Mouse (Mus musculus) frontal cortex, postnatal 25 days (tissue): ENCODE data around the gene Ifngr1.
"Not testable (repeated sequence)": the region's sequence is repeated elsewhere in the genome, so short reads cannot be mapped to it uniquely, and the experiment has no call there.

Experiments
- DNase-seq, 2 experiments: peaks; one replicate each; pipeline ENCODE4 v3.0.0; 2022; ENCODE audit warnings: low spot score in 2 of 2

The Ifngr1 gene

GRCm38 (mm10) chr10:19587281-19587680 lies 4.5 kb upstream of the Ifngr1 start:
- no peak for DNase-seq

GRCm38 (mm10) chr10:19589626-19590025 lies 2.1 kb upstream of the Ifngr1 start:
- no peak for DNase-seq

GRCm38 (mm10) chr10:19591286-19591640 lies 486 bp upstream of the Ifngr1 start:
- DNase-seq, result no peak

- no peak for DNase-seq
Observed at GRCm38 (mm10) chr10:19592556-19592955, 807 bp downstream of the Ifngr1 start.

GRCm38 (mm10) chr10:19593296-19593695 lies 1.5 kb downstream of the Ifngr1 start:
- DNase-seq, result no peak

GRCm38 (mm10) chr10:19594201-19594905 lies 2.6 kb downstream of the Ifngr1 start:
- no peak for DNase-seq

GRCm38 (mm10) chr10:19596866-19597265 lies 5.1 kb downstream of the Ifngr1 start:
- DNase-seq, result no peak

GRCm38 (mm10) chr10:19598091-19598490 lies 6.3 kb downstream of the Ifngr1 start:
- no peak for DNase-seq

- no peak for DNase-seq
Observed at GRCm38 (mm10) chr10:19599331-19600092, 7.8 kb downstream of the Ifngr1 start.

- no peak for DNase-seq
Observed at GRCm38 (mm10) chr10:19600093-19600420, 8.3 kb downstream of the Ifngr1 start.

- not testable (repeated sequence) for DNase-seq
Observed at GRCm38 (mm10) chr10:19601502-19601901, 9.8 kb downstream of the Ifngr1 start.

- no peak for DNase-seq
Observed at GRCm38 (mm10) chr10:19603231-19603630, 11.5 kb downstream of the Ifngr1 start.

GRCm38 (mm10) chr10:19609125-19609524 lies 17.4 kb downstream of the Ifngr1 start:
- DNase-seq, result no peak

GRCm38 (mm10) chr10:19611616-19612015 lies 19.9 kb downstream of the Ifngr1 start:
- no peak for DNase-seq

GRCm38 (mm10) chr10:19613111-19613753 lies 21.5 kb downstream of the Ifngr1 start:
- no peak for DNase-seq

- DNase-seq, result no peak
Observed at GRCm38 (mm10) chr10:19619736-19620135, 28.0 kb downstream of the Ifngr1 start.

GRCm38 (mm10) chr10:19621408-19622048 lies 29.8 kb downstream of the Ifngr1 start, which contains the start of gene Il22ra2:
Gene Il22ra2, plus strand, starts transcription at chr10:19621998.
- no peak for DNase-seq

- no peak for DNase-seq
Observed at GRCm38 (mm10) chr10:19624617-19625016, 32.9 kb downstream of the Ifngr1 start.

- no peak for DNase-seq
Observed at GRCm38 (mm10) chr10:19627342-19627741, 35.6 kb downstream of the Ifngr1 start.

- DNase-seq, result no peak
Observed at GRCm38 (mm10) chr10:19627748-19628147, 36.0 kb downstream of the Ifngr1 start.

GRCm38 (mm10) chr10:19631616-19632195 lies 40.0 kb downstream of the Ifngr1 start:
- DNase-seq, result no peak

GRCm38 (mm10) chr10:19638851-19639250 lies 47.1 kb downstream of the Ifngr1 start:
- DNase-seq, result no peak
